Mouse (Mus musculus) ES-Bruce4 (cell line): Measurements from ENCODE around the gene Dnajb8.

ENCODE experiments used
- CTCF ChIP-seq: IDR thresholded peaks from one replicate; pipeline ENCODE4 v1.8.1; 2011; ENCODE audit warnings: low read depth, low read length
- POLR2A ChIP-seq: IDR thresholded peaks from one replicate; pipeline ENCODE4 v1.8.1; 2011; ENCODE audit warnings: low read length; ENCODE audit not compliant: insufficient read depth

GRCm38 (mm10) chr6:88251396-88251795 is 29.3 kb downstream of the Dnajb8 start:
- TF ChIP-seq POLR2A (no peak), CTCF (no peak)
